Mouse (Mus musculus): ENCODE measurements around the gene Brinp2. TPM values are rescaled to one million over a fixed set of nuclear protein-coding genes. Genes with fewer than 3 reads are reported as not detected.
A peak's percentile ranks its signal among the peaks of the same experiment; 100 is the strongest.

The Brinp2 gene
- polyA plus RNA-seq, 1 experiment from 2014 or later, result 1.0 TPM

DNA sequence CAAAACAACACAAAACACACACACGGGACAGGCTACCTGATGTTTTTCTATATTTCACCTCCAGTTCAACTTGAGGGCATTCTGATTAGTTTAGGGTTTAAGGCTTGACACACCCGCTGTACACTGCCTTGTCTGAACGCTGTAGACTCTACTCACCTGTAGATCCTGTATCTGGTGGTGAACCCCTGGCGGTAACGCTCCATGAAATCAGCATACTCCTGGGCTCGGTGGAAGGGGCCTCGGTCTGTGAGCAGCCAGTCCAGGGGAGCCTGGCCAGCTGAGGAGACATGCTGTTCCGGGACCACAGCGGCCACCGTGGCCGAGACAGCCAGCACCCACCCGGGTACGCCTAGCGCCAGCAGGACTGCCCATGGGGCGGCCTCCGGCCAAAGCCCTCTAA is 60.9 kb downstream of the Brinp2 start:
- no peak for ATAC-seq (ENCODE audit: insufficient number of reproducible peaks, low FRiP score)
- no peak overlapping the region for H3K27ac ChIP-seq (ENCODE audit: poor library complexity, severe bottlenecking)
- peaks cover 34% of the 10 kb centered on the region for H3K4me1 ChIP-seq (replicated peaks)
- H3K27me3 ChIP-seq (replicated peaks), result no peaks in the 10 kb centered on the region
- no peak overlapping the region for H3K9ac ChIP-seq
- H3K36me3 ChIP-seq, result no peaks in the 10 kb centered on the region
- H3K9me3 ChIP-seq (replicated peaks), result no peaks in the 10 kb centered on the region
- H3K4me3 ChIP-seq, result no peak overlapping the region
- H3K4me2 ChIP-seq, result no peak overlapping the region
- WGBS, result 37% methylated on average over 16 of the region's 16 CpGs

DNA sequence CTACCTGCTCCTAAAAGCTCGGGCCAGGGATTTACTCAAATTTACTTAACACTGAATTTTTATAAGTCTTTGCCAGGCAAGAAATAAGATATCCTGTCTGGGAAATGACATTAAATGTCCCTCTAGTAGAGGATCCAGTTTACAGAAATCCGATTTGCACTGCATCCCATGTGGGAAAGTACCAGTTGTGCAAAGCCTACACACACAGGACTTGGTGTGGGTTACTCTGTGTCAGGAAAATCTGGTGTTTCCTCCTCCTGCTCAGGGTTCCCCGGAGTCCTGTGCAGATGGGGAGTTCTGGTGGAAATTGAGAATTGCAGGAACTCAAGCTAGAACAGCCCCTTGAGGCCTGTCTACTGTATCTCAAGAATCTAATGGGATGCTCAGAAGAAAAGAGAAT is 70.9 kb downstream of the Brinp2 start:
- H3K4me3 ChIP-seq, result no peak overlapping the region
- no peak overlapping the region for H3K4me2 ChIP-seq
- H3K36me3 ChIP-seq, result no peaks in the 10 kb centered on the region
- no peak overlapping the region for H3K9ac ChIP-seq
- H3K27me3 ChIP-seq (replicated peaks), result no peaks in the 10 kb centered on the region
- no peak for ATAC-seq (ENCODE audit: insufficient number of reproducible peaks, low FRiP score)
- no peak overlapping the region for H3K27ac ChIP-seq (ENCODE audit: poor library complexity, severe bottlenecking)
- 75% methylated on average over 3 of the region's 3 CpGs for WGBS
- no peaks in the 10 kb centered on the region for H3K9me3 ChIP-seq (replicated peaks)
- H3K4me1 ChIP-seq (replicated peaks), result no peaks in the 10 kb centered on the region

DNA sequence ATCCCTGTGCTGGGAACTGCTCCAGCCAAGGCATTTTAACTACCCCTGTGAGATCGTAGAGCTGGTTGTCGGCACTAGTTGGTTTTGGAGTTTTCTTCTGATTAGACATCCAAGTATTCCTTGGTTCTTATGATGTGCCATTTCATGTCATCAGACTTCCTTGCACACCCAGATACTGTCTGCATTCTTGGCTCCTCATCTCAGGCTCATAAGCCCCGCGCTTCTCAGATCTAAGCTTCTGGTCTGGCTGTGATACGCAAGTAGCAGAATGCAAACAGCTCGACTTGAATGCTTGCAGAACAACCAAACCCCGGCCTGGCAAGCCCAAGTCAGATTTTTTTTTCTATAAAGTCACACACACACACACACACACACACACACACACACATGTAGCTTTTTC is 72.3 kb downstream of the Brinp2 start:
- WGBS, result 80% methylated on average over 7 of the region's 7 CpGs
- H3K9ac ChIP-seq, result no peak overlapping the region
- no peak overlapping the region for H3K27ac ChIP-seq (ENCODE audit: poor library complexity, severe bottlenecking)
- no peak overlapping the region for H3K4me3 ChIP-seq
- no peaks in the 10 kb centered on the region for H3K4me1 ChIP-seq (replicated peaks)
- H3K36me3 ChIP-seq, result no peaks in the 10 kb centered on the region
- no peak for ATAC-seq (ENCODE audit: insufficient number of reproducible peaks, low FRiP score)
- no peaks in the 10 kb centered on the region for H3K27me3 ChIP-seq (replicated peaks)
- H3K9me3 ChIP-seq (replicated peaks), result no peaks in the 10 kb centered on the region
- no peak overlapping the region for H3K4me2 ChIP-seq

DNA sequence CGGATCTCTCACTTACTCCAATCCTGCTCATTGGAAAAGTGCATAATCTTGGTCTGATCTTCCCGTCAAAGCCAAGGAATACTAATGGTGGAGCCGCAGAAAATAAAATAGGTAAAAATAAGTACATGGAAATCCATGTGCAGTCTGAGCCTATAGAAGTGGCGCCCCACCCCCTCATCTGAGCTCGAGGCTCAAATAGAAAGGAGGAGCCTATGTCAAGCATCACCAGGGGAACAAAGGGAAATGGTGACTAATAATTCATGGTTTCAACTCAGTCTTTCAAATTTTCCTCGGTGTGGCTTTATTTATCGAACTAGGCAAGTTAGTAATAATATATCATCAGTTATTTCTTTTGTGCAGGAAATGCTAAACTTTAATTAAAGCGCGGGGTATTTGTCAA is 84.1 kb downstream of the Brinp2 start:
- Histone ChIP-seq H3K9me3 (replicated peaks) (no peaks in the 10 kb centered on the region), H3K4me2 (no peak overlapping the region), H3K9ac (no peak overlapping the region), H3K4me3 (no peak overlapping the region), H3K36me3 (no peaks in the 10 kb centered on the region), H3K4me1 (replicated peaks) (0 out of 2 replicates have a peak, but pooled peaks cover under 1% of the 10 kb centered on the region), H3K27ac (ENCODE audit: poor library complexity, severe bottlenecking) (no peak overlapping the region), H3K27me3 (replicated peaks) (no peaks in the 10 kb centered on the region)
- ATAC-seq (ENCODE audit: insufficient number of reproducible peaks, low FRiP score), result no peak
- WGBS, result 79% methylated on average over 9 of the region's 9 CpGs

DNA sequence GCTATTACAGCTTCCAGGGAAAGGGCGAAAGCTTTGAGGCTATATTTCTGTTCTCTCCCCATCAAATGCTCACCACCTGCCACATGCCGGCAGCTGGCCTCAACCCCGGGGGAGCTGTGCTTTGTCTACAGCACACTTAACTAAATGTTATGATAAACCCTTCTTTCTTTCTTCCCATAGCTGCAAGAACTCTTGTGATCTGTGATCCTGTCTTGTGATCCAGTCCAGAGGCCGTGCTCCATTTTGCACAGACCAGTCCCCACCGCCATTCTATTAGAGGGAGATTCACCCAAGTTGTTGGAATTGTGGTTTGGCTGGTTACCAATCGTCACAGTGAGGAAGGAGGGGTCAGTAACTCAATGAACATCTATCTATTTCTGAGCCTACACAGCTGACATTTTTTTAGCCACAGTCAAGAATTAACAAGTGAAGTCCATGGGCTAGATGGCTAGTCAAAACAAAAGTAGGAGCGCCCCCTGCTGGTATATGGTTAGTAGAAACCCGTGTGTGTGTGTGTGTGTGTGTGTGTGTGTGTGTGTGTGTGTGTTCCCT is 89.0 kb downstream of the Brinp2 start:
- Histone ChIP-seq H3K36me3 (no peaks in the 10 kb centered on the region), H3K4me3 (no peak overlapping the region), H3K4me1 (replicated peaks) (0 out of 2 replicates have a peak, but pooled peaks cover 5% of the 10 kb centered on the region), H3K27me3 (replicated peaks) (no peaks in the 10 kb centered on the region), H3K9me3 (replicated peaks) (no peaks in the 10 kb centered on the region), H3K9ac (no peak overlapping the region), H3K27ac (ENCODE audit: poor library complexity, severe bottlenecking) (no peak overlapping the region), H3K4me2 (no peak overlapping the region)
- 45% methylated on average over 8 of the region's 8 CpGs for WGBS
- ATAC-seq (ENCODE audit: insufficient number of reproducible peaks, low FRiP score), result no peak

DNA sequence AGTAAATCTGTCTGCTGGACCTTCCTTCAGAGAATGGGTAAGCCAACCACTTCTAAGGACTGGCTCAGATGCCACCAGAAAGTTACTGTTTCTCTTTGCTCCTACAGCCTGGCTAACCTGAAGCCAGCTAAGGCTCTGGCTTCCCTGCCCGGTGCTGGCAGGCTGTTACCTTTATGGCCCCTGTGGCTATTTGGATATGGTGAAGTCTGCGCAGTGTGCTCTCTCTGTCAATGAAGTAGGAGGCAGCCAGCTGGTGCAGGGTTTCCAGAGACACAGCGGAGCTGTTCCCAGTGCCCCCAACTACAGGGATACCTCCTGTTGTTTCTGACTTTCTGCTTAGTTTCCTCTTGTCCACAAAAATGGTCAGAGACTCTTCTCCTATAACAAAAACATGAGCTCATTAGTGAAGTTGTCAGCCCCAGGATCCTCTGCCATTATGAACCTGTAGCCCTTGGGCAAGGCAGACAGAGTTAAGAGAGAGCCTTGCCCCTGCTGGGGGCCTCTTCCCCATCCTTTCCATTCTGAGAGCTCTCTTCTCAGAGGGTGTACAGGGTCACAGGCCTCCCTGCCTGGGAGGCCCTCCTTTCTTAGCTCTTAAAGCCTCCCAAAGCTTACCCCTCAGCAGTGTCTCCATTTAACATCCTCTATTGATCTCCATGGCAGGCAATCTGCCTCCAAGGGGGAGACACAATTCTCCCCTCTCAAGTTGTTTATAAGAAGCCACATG is 89.7 kb downstream of the Brinp2 start:
- H3K4me2 ChIP-seq, result no peak overlapping the region
- ATAC-seq (ENCODE audit: insufficient number of reproducible peaks, low FRiP score), result no peak

DNA sequence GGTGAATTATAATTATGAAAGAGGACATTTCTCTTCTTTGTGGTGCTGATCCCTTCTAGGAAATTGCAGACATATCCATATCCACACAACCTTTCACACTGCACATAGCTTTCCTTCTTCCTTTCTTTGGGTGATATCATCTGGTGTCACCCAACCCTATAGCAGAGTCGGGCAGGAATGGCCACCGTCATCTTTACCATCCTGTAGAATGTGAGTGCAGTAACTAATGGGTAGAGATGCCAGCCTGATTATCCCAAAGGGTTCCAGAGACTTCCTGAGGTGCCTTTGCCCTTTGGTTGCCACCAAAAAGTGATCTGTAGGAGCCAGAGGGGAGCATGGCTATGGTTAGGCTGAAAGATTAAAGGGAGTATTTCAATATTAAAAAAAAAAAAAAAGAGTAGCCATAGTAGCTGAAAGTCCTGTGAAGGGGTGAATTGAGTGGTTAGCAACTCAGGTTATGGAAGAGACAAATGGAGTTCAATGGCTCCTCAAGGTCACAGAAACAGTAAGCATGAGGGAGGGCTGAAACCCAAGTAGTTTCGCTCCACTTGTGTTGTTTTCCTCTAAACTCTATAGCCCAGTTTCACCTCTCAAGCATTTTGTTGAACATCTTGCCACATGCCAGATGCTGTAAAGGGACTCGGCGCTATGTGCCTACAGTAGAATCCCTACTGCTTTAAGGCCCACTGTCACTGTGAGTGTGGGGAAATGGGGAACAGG is 96.5 kb downstream of the Brinp2 start:
- H3K4me2 ChIP-seq, result no peak overlapping the region
- no peaks in the 10 kb centered on the region for H3K4me1 ChIP-seq (replicated peaks)
- ATAC-seq (ENCODE audit: insufficient number of reproducible peaks, low FRiP score), result no peak
- no peak overlapping the region for H3K9ac ChIP-seq
- H3K4me3 ChIP-seq, result no peak overlapping the region
- 85% methylated on average over 5 of the region's 5 CpGs for WGBS
- no peaks in the 10 kb centered on the region for H3K36me3 ChIP-seq
- H3K27ac ChIP-seq (ENCODE audit: poor library complexity, severe bottlenecking), result no peak overlapping the region
- no peaks in the 10 kb centered on the region for H3K27me3 ChIP-seq (replicated peaks)
- H3K9me3 ChIP-seq (replicated peaks), result no peaks in the 10 kb centered on the region

More for the DNA sequence above, 89.7 kb downstream of the Brinp2 start:
- H3K4me3 ChIP-seq, result no peak overlapping the region
- H3K9ac ChIP-seq, result no peak overlapping the region
- WGBS, result 80% methylated on average over 3 of the region's 3 CpGs
- H3K4me1 ChIP-seq (replicated peaks), result 0 out of 2 replicates have a peak, but pooled peaks cover 5% of the 10 kb centered on the region
- H3K36me3 ChIP-seq, result no peaks in the 10 kb centered on the region
- no peaks in the 10 kb centered on the region for H3K9me3 ChIP-seq (replicated peaks)
- H3K27me3 ChIP-seq (replicated peaks), result no peaks in the 10 kb centered on the region
- H3K27ac ChIP-seq (ENCODE audit: poor library complexity, severe bottlenecking), result no peak overlapping the region

DNA sequence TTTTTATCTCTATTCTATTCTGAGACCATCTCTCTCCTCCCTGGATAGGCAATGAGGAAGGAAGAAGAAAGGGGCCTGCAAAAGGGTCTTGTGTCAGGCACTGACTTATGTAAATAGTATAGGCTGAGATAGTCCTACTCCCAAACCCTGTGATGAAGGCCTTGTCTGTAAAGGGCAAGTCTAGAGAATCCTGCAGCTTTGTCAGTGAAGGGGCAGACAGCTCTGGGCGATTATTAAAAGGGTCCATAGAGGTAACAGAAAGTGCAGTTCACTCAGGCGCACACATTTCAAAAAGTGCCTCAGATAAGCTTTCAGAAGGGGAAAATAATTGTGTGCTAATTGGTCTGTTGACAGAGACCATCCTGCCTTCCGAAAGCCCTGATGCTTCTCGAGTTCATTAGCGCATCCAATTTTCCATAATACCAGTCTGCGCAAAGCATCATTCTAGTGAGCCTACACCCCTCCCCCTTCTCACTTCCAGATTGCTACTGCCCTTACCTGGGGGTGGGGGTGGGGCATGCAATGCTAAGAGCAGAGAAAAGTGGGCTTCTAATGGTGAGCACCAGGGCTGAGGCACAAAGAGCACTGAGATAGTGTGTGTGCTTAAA is 97.3 kb downstream of the Brinp2 start:
- H3K27me3 ChIP-seq (replicated peaks), result peaks cover 4% of the 10 kb centered on the region; the same call in 1 of the 2 replicates
- H3K4me3 ChIP-seq, result no peak overlapping the region
- no peak overlapping the region for H3K4me2 ChIP-seq
- 59% methylated on average over 6 of the region's 6 CpGs for WGBS
- ATAC-seq (ENCODE audit: insufficient number of reproducible peaks, low FRiP score), result no peak
- no peak overlapping the region for H3K27ac ChIP-seq (ENCODE audit: poor library complexity, severe bottlenecking)
- H3K36me3 ChIP-seq, result no peaks in the 10 kb centered on the region
- H3K9ac ChIP-seq, result no peak overlapping the region
- no peaks in the 10 kb centered on the region for H3K9me3 ChIP-seq (replicated peaks)
- H3K4me1 ChIP-seq (replicated peaks), result no peaks in the 10 kb centered on the region

DNA sequence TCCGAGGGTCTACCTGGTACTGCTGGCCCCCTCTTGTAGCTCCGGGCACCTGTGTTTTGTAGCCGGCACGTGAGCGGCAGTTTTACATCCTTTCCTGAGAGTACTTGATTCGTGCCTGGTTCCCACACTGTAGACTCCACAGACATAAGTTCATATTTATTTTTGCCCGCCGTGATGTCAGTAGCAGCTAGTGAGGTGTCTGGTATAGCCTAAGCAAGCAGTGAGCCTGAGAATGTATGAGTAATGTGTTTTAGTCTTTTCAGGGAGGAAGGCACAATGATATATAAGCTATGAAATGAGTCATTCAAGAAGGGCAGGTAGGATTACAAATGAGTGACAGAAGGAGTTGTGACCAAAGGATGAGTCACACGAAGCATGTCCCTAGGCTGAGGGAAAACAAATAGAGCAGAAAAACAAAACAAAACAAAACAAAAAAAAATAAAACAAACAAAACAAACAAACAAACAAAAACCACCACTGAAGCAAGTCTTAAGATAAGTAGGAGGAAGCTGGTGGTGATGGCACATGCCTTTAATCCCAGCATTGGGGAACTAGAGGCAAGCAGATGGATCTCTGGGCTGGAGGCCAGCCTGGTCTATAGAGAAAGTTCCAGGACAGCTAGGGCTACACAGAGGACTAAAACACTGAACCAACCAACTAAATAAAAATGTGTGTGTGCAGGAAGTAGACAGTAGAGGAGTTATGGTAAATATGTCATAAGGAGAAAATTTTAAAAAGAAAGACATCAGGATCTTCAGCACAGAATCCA is 100.0 kb downstream of the Brinp2 start:
- no peak overlapping the region for H3K9ac ChIP-seq
- WGBS, result 80% methylated on average over 9 of the region's 9 CpGs
- no peak overlapping the region for H3K27ac ChIP-seq (ENCODE audit: poor library complexity, severe bottlenecking)

DNA sequence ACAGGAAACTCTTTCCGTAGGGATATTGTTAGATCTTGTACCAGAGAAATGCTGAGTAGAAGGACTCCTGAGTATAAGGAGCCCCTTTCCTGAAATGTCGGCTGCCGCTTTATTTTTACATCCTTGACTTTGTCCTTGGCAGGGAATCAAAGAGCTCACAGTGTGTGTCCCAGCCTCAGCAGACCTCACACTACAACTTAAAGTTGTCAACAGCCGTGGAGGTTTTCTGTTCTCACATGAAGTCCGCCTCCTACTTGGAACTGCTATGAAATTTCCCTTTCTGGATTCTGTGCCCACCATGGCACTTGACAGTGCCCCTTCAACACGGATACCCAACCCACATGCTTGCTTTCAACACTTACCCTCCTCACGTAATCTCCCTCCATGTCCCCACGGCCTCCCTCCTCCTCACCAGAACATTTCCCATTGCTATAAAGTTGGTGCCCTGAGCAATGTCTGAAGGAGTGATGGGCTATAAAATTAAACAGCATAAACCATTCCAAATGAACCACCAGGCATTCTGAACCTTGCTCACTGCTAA is 103.4 kb downstream of the Brinp2 start:
- Histone ChIP-seq H3K27me3 (replicated peaks) (peaks cover 5% of the 10 kb centered on the region; the same call in 1 of the 2 replicates), H3K4me1 (replicated peaks) (peaks cover 4% of the 10 kb centered on the region; the same call in 1 of the 2 replicates), H3K27ac (ENCODE audit: poor library complexity, severe bottlenecking) (no peak overlapping the region), H3K36me3 (no peaks in the 10 kb centered on the region), H3K9me3 (replicated peaks) (no peaks in the 10 kb centered on the region), H3K9ac (no peak overlapping the region), H3K4me3 (no peak overlapping the region), H3K4me2 (no peak overlapping the region)
- WGBS, result 36% methylated on average over 8 of the region's 8 CpGs
- peak; percentile 25; the same call in 1 of the 2 replicates for ATAC-seq (ENCODE audit: insufficient number of reproducible peaks, low FRiP score)

More for the DNA sequence above, 100.0 kb downstream of the Brinp2 start:
- peaks cover 5% of the 10 kb centered on the region; the same call in 1 of the 2 replicates for H3K27me3 ChIP-seq (replicated peaks)
- H3K4me3 ChIP-seq, result no peak overlapping the region
- no peak overlapping the region for H3K4me2 ChIP-seq
- H3K9me3 ChIP-seq (replicated peaks), result no peaks in the 10 kb centered on the region
- no peak for ATAC-seq (ENCODE audit: insufficient number of reproducible peaks, low FRiP score)
- peaks cover 4% of the 10 kb centered on the region; the same call in 1 of the 2 replicates for H3K4me1 ChIP-seq (replicated peaks)
- no peaks in the 10 kb centered on the region for H3K36me3 ChIP-seq
